Comparison of ENCODE assay signal across 7 mouse cellular contexts in the genomic region with DNA sequence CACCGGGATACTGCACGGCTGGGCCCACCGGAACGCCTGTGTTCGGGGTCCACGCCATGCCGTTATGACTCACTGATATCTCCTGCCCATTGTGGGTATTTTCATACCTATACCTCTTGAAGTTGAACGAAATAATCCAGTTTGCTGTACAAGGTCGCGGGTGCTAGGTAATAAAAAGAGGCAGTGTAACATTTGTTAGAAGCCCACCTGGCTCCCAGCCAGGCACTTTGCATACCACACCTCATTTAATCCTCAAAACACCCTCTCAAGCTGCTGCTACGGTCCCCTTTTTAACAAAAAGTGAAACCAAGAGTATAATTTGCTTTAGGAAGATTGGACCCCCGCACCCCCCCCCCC. TPM values are rescaled to one million over a fixed set of nuclear protein-coding genes. Genes with fewer than 3 reads are reported as not detected.
DNase-seq lines count a peak whose midpoint lies in the region; ATAC-seq and TF ChIP-seq lines count a peak whose summit lies in the region.

No protein-coding gene starts in this region.

- peak; percentile 67 for DNase-seq in lung, embryonic 14.5 days
- no peak for DNase-seq in lung, postnatal 4 days
- peak; percentile 42 for DNase-seq in embryonic facial prominence, embryonic 14.5 days (ENCODE audit: low spot score)
- DNase-seq in adrenal gland, postnatal 25 days: no peak

- H3K4me2 ChIP-seq in lung, embryonic 14.5 days: peak overlapping the region; percentile 86
- H3K4me2 ChIP-seq in embryonic facial prominence, embryonic 14.5 days (ENCODE audit: low read depth, low read length): peak overlapping the region; percentile 73
- H3K4me2 ChIP-seq in intestine, embryonic 16.5 days (ENCODE audit: low read depth, low read length): peak overlapping the region; percentile 72

- H3K27me3 ChIP-seq in lung, embryonic 14.5 days (ENCODE audit: insufficient read depth, low read length): no peaks in the 10 kb centered on the region
- no peaks in the 10 kb centered on the region for H3K27me3 ChIP-seq in embryonic facial prominence, embryonic 14.5 days (replicated peaks; ENCODE audit: control insufficient read depth, insufficient read depth, low read length)
- no peaks in the 10 kb centered on the region for H3K27me3 ChIP-seq in intestine, embryonic 16.5 days (replicated peaks; ENCODE audit: control insufficient read depth, insufficient read depth, low read length)

- peak overlapping the region; percentile 88 for H3K4me3 ChIP-seq in lung, embryonic 14.5 days (ENCODE audit: low read depth, low read length)
- peak overlapping the region; percentile 96 for H3K4me3 ChIP-seq in embryonic facial prominence, embryonic 14.5 days (ENCODE audit: low read depth, low read length)
- H3K4me3 ChIP-seq in intestine, embryonic 16.5 days (ENCODE audit: low read length): peak overlapping the region; percentile 92

- peak overlapping the region; percentile 47 for H3K9ac ChIP-seq in lung, embryonic 14.5 days
- peak overlapping the region; percentile 55 for H3K9ac ChIP-seq in embryonic facial prominence, embryonic 14.5 days (ENCODE audit: low read depth, low read length)
- H3K9ac ChIP-seq in intestine, embryonic 16.5 days (ENCODE audit: low read depth, low read length): peak overlapping the region; percentile 99

- H3K36me3 ChIP-seq in lung, embryonic 14.5 days (ENCODE audit: insufficient read depth): no peaks in the 10 kb centered on the region
- H3K36me3 ChIP-seq in embryonic facial prominence, embryonic 14.5 days (ENCODE audit: control insufficient read depth, insufficient read depth, low read length): no peaks in the 10 kb centered on the region
- H3K36me3 ChIP-seq in intestine, embryonic 16.5 days (ENCODE audit: control insufficient read depth, insufficient read depth, low read length): no peaks in the 10 kb centered on the region

- H3K27ac ChIP-seq in lung, embryonic 14.5 days (ENCODE audit: low read depth): peak overlapping the region; percentile 94
- H3K27ac ChIP-seq in embryonic facial prominence, embryonic 14.5 days (replicated peaks; ENCODE audit: low read depth, low read length): peak overlapping the region; percentile 64
- peak overlapping the region; percentile 98 for H3K27ac ChIP-seq in intestine, embryonic 16.5 days (ENCODE audit: low read length)

- no peak for TF ChIP-seq CTCF in lung, embryonic 14.5 days (IDR thresholded peaks at IDR 0.05; ENCODE audit: low read depth)

- ATAC-seq in lung, embryonic 14.5 days (ENCODE audit: insufficient read depth): no peak
- no peak for ATAC-seq in embryonic facial prominence, embryonic 14.5 days (ENCODE audit: low read depth)
- no peak for ATAC-seq in intestine, embryonic 16.5 days
- ATAC-seq in neutrophil, adult 5-6 weeks (ENCODE audit: extremely low read depth, insufficient number of reproducible peaks, low FRiP score, poor library complexity, severe bottlenecking): 0 out of 2 replicates have a peak, but pooled peaks have one; percentile 1
- ATAC-seq in megakaryocyte progenitor cell, adult 5-6 weeks (replicated peaks; ENCODE audit: poor library complexity): no peak

- H3K4me1 ChIP-seq in lung, embryonic 14.5 days (ENCODE audit: insufficient read depth): peaks cover 8% of the 10 kb centered on the region; the same call in 1 of the 2 replicates
- peaks cover 39% of the 10 kb centered on the region for H3K4me1 ChIP-seq in embryonic facial prominence, embryonic 14.5 days (ENCODE audit: control insufficient read depth, insufficient read depth, low read length)
- peaks cover 36% of the 10 kb centered on the region for H3K4me1 ChIP-seq in intestine, embryonic 16.5 days (ENCODE audit: control insufficient read depth, insufficient read depth, low read length)

- 4% methylated on average over 12 of the region's 12 CpGs for WGBS in lung, embryonic 14.5 days
- WGBS in embryonic facial prominence, embryonic 14.5 days: 7% methylated on average over 12 of the region's 12 CpGs
- WGBS in intestine, embryonic 16.5 days: 4% methylated on average over 12 of the region's 12 CpGs

- no peaks in the 10 kb centered on the region for H3K9me3 ChIP-seq in lung, embryonic 14.5 days (ENCODE audit: low read depth, low read length)
- no peaks in the 10 kb centered on the region for H3K9me3 ChIP-seq in embryonic facial prominence, embryonic 14.5 days (ENCODE audit: control insufficient read depth, low read length)
- H3K9me3 ChIP-seq in intestine, embryonic 16.5 days (ENCODE audit: control insufficient read depth, low read length): no peaks in the 10 kb centered on the region

RNA-seq across cellular contexts. Expression of a gene that starts 0.6 kb away (rescaled TPM):
- 73.7 and 73.9 TPM in 2 replicates for polyA plus RNA-seq in lung, embryonic 14.5 days (2014; fragmentation: Nextera tagmentation; extraction: Ambion mirVana)
- polyA plus RNA-seq in embryonic facial prominence, embryonic 14.5 days (2014; fragmentation: Nextera tagmentation; extraction: Ambion mirVana): 49.6 and 61.0 TPM in 2 replicates
- 75.5 and 79.1 TPM in 2 replicates for polyA plus RNA-seq in intestine, embryonic 16.5 days (2015; fragmentation: Nextera tagmentation; extraction: Ambion mirVana)
- 95.1 and 127 TPM in 2 replicates for total RNA-seq in neutrophil, adult 5-6 weeks (2017)
- 46.8 and 51.1 TPM in 2 replicates for total RNA-seq in adrenal gland, postnatal 25 days (2021)
- total RNA-seq in megakaryocyte progenitor cell, adult 5-6 weeks (2015): 62.6 and 71.6 TPM in 2 replicates
- 43.6 and 48.9 TPM in 2 replicates for total RNA-seq in megakaryocyte progenitor cell, adult 5-6 weeks (2017)

Comparison
In these comparisons a context has a peak if more than half of its experiments do, and no peak if none do; other contexts are left out.
1. DNase-seq: peak in lung, embryonic 14.5 days (single experiment) and embryonic facial prominence, embryonic 14.5 days (single experiment); none in lung, postnatal 4 days (0 of 2) and adrenal gland, postnatal 25 days (single experiment).
2. H3K9ac ChIP-seq: peak in every context shown above with its lines; median percentile 99 in intestine, embryonic 16.5 days; 55 in embryonic facial prominence, embryonic 14.5 days; 47 in lung, embryonic 14.5 days.
3. Peak in every context shown above with its lines, with median percentiles within 50 percentile points of each other: H3K27ac ChIP-seq, H3K4me2 ChIP-seq and H3K4me3 ChIP-seq.